Mouse (Mus musculus): ENCODE data around the gene Hnrnpf.

DNA sequence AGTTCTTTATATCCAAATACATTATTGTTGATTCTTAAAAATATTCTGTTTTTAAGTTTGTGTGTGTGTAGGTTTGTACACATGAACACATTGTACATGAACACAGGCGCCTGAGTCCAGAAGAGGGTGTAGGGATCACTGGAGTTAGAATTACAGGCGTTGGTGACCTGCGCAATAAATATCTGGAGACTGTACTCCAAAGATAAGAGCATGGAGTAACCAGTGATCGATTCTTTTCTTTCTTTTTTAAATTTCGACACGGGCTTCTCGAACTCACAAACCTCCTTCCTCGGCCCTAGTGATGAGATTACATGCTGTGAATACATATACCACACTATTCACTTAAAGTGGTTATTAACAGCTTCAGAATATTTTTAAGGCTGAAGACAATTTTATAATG is 37.7 kb upstream of the Hnrnpf start:
- TF ChIP-seq CTCF (IDR thresholded peaks at IDR 0.05; ENCODE audit: control insufficient read depth, insufficient read depth, insufficient read length) (no peak), MYOD1 (IDR thresholded peaks at IDR 0.05; ENCODE audit: control insufficient read depth, insufficient read length, low read depth) (no peak), MAX (IDR thresholded peaks at IDR 0.05) (no peak), USF1 (IDR thresholded peaks at IDR 0.05; ENCODE audit: low read depth) (no peak), CEBPB (IDR thresholded peaks at IDR 0.05; ENCODE audit: low read depth) (no peak)

Data from C2C12 (cell line).